Mouse (Mus musculus) left cerebral cortex, adult 9 months (tissue): ENCODE measurements around the gene Slc4a4.
A peak's percentile ranks its signal among the peaks of the same experiment; 100 is the strongest.

Experiments used
- DNase-seq, 2 experiments: peaks; one replicate each; pipeline ENCODE4 v3.0.0; 2022; ENCODE audit warnings: low spot score in 2 of 2

Gene Slc4a4

DNA sequence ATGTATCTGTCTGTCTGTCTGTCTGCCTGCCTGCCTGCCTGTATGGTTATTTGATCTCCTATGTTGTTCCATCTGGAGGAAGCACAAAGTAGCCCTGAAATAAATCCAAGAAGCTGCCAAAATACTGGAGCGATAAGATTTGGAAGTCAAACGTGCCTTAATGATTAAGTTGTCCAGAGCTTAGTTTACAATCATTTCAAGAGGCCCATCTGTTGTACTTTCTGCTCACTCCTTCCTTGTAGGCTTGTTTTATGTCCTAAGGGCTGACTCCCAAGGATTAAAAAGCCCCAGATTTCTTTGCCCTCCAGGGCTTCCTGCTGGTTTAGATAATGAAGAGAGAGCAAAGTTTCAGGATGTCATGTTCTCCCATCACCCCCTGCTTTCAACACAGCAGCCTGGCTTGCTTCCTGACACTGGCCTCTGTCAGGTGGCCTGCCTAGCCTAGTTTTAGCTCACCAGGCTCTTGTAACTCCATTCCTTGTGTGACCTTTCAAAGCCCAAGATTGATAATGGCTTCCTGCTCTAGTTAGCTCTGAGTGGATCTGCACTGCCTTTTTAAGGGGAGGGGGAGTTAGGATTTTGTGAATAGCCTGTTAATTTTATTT is 262.9 kb downstream of the Slc4a4 start:
- DNase-seq: no peak

GRCm38 (mm10) chr5:89151076-89151475 is 264.5 kb downstream of the Slc4a4 start:
- no peak for DNase-seq

GRCm38 (mm10) chr5:89171025-89171718 is 284.6 kb downstream of the Slc4a4 start:
- DNase-seq: no peak

DNA sequence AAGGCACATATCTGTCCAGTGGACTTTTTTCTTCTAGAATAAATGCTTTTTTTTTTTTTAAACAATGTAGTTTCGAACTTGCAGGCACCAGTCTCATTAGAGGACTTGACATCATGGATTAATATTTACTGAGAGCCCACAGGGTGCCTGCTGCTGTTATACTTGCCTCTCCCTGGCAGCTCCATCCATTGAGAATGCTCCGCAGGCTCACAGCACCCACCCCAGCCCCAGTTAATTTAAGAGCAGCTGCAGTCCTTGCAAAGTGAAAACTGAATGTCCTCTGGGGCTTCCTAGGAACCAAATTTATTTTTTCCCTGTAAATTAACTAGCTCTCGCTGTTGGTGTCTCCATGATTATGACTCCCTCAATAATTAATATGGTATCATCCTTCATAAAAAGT is 303.4 kb downstream of the Slc4a4 start:
- no peak for DNase-seq

DNA sequence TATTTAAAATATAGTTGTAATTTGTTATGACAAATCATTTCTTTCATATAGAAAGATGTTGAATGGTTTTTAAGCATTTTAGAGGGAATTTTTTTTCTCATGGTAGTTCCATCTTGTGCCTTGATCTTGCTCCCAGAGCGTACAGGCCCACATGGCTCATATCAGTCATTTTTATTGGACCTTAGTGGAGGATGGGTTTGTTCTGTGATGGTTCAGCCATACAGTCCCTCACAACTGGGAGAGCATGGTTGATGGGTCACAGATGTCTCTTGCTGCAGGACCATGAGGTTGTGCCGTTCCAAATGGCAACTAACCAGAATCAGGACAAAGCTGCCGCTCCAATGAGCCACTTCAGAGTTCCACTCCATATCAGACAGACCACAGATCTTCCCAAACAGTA is 308.0 kb downstream of the Slc4a4 start:
- DNase-seq: no peak

- no peak for DNase-seq
Measured at GRCm38 (mm10) chr5:89198501-89198900, 311.9 kb downstream of the Slc4a4 start.

DNA sequence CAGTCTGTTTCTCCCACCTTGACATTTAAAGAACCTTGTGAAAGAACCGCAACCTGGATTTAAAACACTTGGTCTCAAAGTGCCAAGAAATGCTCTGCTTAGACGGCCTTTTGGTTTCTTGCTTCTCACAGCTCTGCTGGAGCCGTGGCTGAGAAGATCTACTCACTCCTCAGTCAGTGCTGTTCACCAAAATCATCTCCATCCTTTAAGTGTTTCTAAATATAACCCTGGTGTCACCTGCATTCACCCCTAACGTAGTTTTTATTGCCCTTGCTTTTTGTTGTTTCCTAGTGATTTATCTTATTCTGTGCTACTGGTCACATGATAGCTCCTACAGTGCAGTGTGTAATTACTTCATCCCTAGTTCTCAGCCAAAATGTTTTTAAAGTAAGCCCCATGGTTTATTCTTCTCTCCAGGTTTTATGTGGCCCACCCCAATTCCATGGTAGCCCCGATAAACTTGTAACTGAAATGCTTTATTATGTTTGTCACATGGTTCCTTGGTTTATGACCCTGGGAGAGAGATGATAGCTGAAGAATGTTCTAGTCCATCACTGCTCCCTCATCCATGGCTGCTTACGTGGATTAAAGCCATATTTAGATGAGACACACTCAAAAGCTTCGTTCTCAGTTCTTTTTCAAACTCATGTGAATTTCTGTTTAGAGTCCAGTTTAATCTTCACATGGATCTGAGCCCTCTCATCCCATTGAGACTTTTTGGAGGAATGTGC is 323.5 kb downstream of the Slc4a4 start:
- no peak for DNase-seq

DNA sequence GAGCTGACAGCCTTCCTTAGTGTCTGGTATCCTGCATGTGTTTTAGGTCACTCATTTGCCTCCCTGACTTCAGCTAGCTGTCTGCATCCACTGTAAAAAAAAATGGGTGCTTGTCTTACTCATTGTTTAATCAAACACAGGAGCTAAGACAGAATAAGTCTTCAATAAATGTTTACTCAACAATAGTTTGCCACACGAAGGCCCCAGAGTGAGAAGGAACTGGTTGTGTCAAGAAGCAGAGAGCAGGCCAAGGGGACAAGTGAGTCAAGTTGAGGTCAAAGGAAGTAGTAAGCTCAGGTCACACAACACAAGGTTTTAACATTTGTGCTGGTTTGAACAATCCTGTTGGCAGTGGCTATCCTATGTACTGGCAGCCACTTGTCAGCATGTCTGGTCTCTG is 324.4 kb downstream of the Slc4a4 start:
- no peak for DNase-seq

- no peak for DNase-seq
Measured at GRCm38 (mm10) chr5:89218222-89218621, 331.6 kb downstream of the Slc4a4 start.

- DNase-seq: no peak
Measured at GRCm38 (mm10) chr5:89218709-89219108, 332.1 kb downstream of the Slc4a4 start.

- no peak for DNase-seq
Measured at GRCm38 (mm10) chr5:89221658-89222057, 335.0 kb downstream of the Slc4a4 start.

DNA sequence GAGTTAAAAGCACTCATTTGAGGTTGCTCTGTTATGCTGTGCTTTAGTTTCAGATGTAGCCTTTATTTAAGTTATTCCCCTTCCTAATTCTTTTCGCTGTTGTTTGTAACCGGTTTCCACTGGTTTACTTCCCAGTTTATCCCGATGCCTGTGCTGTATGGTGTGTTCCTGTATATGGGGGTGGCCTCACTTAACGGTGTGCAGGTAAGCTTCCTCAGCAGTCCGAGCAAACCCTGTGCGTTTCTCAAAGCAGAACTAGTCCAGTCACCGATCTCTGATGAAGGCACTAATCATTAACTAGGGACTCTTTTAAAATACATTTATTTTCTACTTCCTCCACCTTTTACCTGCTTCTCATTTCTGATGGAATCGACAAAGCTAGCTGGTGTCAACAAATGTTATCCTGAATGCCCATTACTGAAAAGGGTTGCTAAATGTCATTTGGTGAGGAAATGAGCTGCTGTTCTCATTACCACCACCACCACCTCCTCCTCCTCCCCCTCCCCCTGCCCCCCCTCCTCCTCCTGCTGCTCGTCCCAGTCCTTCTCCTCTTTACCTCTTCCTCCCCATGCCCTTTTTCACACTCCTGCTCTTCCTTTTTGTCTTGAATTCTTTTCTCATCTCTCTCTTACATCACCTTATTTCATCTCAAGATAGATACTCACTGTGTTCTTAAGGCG is 336.6 kb downstream of the Slc4a4 start:
- DNase-seq: no peak

GRCm38 (mm10) chr5:89223744-89224368 is 337.2 kb downstream of the Slc4a4 start:
- DNase-seq: peak; percentile 23 to 24

GRCm38 (mm10) chr5:89227948-89228347 is 341.3 kb downstream of the Slc4a4 start:
- DNase-seq: no peak

DNA sequence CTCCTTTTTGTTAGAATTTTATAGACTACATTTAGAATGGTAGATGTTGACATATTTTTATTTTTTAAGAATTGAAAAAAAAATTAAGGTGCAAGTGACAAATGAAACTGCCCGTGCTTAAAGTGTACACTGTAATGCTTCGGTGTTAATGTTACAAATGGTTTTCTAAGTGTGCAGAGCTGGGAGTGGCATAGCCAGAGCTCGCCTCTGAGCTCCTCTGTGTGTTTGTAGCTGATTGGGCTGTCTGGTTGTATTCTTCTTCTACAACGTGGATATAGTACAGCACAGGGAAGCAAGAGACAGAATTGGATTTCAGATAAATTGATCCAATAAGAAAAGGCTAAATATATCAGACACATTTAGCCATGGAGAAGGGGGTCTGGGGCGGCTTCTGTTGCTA is 343.0 kb downstream of the Slc4a4 start:
- DNase-seq: no peak

DNA sequence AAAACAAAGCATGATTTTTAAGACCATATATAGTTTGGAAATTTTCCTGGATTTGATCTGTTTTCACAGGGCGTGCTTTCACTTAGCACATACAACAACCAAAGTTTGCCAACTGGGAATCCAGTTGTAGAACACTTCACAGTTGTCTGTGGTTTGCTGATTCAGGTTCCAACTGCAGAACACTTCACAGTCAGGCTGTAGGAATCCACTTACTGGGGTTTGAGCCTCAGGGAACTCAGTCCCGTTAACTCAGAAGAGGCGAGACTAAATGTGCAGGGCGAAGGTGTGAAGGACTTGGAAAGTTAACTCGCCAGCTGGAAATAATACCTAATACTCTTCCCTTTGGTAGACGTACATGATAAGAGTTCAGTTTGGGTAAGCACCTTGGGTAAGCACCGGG is 345.7 kb downstream of the Slc4a4 start:
- no peak for DNase-seq

DNA sequence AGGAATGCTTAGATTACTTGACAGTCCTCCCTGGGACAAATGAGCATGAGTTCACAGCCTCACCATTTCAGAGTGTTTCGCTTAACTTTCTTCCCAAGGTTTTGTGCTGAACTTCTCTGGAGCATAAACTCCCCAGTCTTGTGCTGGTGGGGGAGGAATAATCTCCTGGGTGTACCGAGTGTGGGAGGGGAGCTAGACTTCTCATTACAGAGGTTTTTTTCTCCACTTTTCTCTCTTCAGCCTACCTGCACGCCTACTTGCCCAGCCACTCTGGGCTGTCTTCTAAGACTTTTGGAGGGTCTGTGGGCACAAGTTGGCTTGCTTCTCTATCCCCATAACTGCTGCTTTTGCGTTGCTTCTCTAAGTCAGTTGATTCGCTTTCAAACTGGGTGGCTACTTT is 365.2 kb downstream of the Slc4a4 start:
- peak; percentile 5 to 33 for DNase-seq

DNA sequence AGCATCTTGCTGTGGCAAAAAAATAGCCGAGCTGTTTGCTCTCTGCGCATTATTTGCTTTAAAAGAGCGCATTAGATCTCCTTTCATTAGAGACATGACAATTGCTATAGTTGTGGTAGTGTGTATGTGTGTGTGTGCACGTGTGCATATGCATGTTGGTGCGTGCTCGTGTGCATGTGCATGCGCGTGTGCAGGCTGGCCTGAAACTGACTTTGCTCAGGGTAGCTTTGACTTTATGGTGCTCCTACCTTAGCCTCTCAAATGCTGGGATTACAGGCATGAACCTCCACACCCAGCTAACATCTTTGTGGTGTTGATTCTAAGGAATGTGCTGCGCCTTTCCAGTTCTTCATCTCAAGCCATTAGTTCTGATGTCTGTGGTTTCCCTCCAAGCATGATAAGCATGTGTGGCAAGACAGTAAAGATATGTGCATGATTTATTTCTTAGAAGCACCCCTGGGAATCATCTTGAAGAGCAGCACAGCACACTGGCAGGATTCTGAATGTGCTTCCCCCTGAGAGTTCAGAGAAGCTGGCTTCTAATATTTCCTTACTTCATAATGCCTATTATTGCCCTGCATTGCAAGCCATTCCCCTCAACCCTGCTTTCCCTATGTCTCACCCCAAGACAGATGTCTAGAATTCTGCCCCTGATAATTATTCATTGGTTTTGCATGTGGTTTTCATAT is 373.3 kb downstream of the Slc4a4 start:
- no peak for DNase-seq

- no peak for DNase-seq
Measured at GRCm38 (mm10) chr5:89277049-89277448, 390.4 kb downstream of the Slc4a4 start.

DNA sequence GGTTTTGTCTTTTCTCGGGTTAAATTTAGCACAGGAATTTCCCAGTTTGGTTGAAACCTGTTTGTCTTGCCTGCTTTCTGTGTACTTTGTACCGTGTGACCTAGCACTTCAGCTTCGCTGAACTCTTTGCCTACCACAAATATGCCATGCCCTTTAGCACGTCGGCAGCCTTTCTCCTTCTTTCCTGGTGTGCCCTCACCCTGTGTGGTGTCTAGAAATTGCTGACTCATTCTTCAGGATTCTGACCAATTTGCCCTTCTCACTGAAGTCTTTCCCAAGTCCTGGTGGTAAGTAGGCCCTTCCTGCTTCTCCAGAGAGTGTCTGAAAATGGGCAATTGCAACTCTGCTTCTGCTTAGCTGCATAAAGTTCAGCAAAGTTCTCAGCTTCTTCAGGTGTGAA is 391.0 kb downstream of the Slc4a4 start:
- no peak for DNase-seq

GRCm38 (mm10) chr5:89278309-89278708 is 391.7 kb downstream of the Slc4a4 start:
- no peak for DNase-seq
